Mouse (Mus musculus) neural tube, embryonic 13.5 days (tissue): Measurements from ENCODE around the gene Ssx2ip. TPM values are rescaled to one million over a fixed set of nuclear protein-coding genes. Genes with fewer than 3 reads are reported as not detected.

ENCODE experiments used
- ATAC-seq: fragments of 200-750 bp; cut with Nextera tagmentation; 2 replicates; pipeline ENCODE4 v1.8.0; 2017; ENCODE audit warnings: low read depth, mild to moderate bottlenecking, moderate TSS enrichment, moderate library complexity
- H3K27ac ChIP-seq: fragments of 300-500 bp; sonication (generic); replicated peaks from 2 replicates; pipeline ENCODE4 v1.5.1; 2015; ENCODE audit warnings: moderate library complexity, mild to moderate bottlenecking, inconsistent platforms
- H3K27me3 ChIP-seq: fragments of 300-500 bp; sonication (generic); 2 replicates; pipeline ENCODE4 v1.6.1; 2015; ENCODE audit warnings: mild to moderate bottlenecking, inconsistent platforms
- H3K36me3 ChIP-seq: fragments of 300-500 bp; sonication (generic); 2 replicates; pipeline ENCODE4 v1.6.1; 2015; ENCODE audit warnings: mild to moderate bottlenecking, inconsistent platforms
- H3K4me1 ChIP-seq: fragments of 300-500 bp; sonication (generic); replicated peaks from 2 replicates; pipeline ENCODE4 v1.6.1; 2015; ENCODE audit warnings: inconsistent platforms
- H3K4me2 ChIP-seq: fragments of 300-500 bp; sonication (generic); 2 replicates; pipeline ENCODE4 v1.6.1; 2015; ENCODE audit warnings: inconsistent platforms, mild to moderate bottlenecking, moderate library complexity
- H3K4me3 ChIP-seq: fragments of 300-500 bp; sonication (generic); 2 replicates; pipeline ENCODE4 v1.5.1; 2015; ENCODE audit warnings: mild to moderate bottlenecking, inconsistent platforms
- H3K9ac ChIP-seq: fragments of 300-500 bp; sonication (generic); 2 replicates; pipeline ENCODE4 v1.6.1; 2015; ENCODE audit warnings: moderate library complexity, mild to moderate bottlenecking, inconsistent platforms
- H3K9me3 ChIP-seq: fragments of 300-500 bp; sonication (generic); 2 replicates; pipeline ENCODE4 v1.6.1; 2016; ENCODE audit warnings: inconsistent platforms
- WGBS: fragments of 180-500 bp; shearing (Covaris S2); methylation state at CpG from one replicate; pipeline ENCODE4 v1.1.7; 2015; 5-methylcytosine and 5-hydroxymethylcytosine counted together
- polyA plus RNA-seq: library from polyadenylated mRNA; unstranded; fragments of >200 nt; fragmentation: Nextera tagmentation; extraction: Ambion mirVana; gene quantifications from 2 replicates; pipeline ENCODE4 v1.2.1, GENCODE M21; 2015

The Ssx2ip gene
- polyA plus RNA-seq, 1 experiment from 2014 or later: 13.4 TPM

DNA sequence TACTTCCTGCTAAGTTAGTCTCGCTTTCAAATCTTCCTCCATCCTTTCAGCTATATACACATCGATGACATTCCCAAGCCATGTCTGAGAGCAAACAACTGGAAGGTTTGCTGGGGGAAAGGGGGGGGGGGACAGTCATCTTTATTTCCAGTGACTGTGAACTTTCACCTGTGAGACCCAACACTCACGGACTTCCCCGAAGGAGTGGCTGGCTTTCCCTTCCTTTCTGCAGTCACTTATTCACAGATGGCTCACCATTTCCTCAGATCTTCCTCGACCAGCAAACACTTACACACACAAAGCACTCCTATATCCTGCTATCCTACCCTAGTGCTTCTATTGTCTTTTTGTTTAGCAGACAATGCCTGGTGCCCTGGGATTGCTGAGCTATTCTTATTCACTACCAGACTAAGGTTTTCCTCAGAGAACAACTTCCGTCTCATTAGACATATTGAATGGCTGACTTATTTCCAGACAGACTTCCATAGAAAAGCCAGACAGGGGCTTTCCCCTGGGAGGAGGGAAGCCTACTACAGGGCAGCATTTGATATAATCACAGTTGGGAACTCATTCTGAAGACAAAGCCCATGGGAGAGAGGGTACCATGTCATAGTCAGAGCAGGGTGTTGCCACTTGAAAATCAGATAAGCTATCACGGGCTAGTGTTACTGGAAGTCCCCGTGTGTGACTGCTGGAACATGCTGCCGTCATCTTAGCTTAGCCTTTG lies 24.5 kb upstream of the Ssx2ip start:
- ATAC-seq: peak; percentile 67
- Histone ChIP-seq H3K4me2 (no peak overlapping the region), H3K9ac (no peak overlapping the region), H3K27ac (0 out of 2 replicates have a peak overlapping the region, but pooled peaks have one; percentile 20), H3K4me1 (peaks cover 12% of the 10 kb centered on the region), H3K4me3 (no peak overlapping the region), H3K9me3 (no peaks in the 10 kb centered on the region), H3K27me3 (peaks cover 29% of the 10 kb centered on the region), H3K36me3 (no peaks in the 10 kb centered on the region)
- 11% methylated on average over 9 of the region's 9 CpGs for WGBS

GRCm38 (mm10) chr3:146380874-146381273 lies 23.6 kb upstream of the Ssx2ip start:
- WGBS: 95% methylated on average over 2 of the region's 2 CpGs
- Histone ChIP-seq H3K27me3 (peaks cover 29% of the 10 kb centered on the region), H3K27ac (no peak overlapping the region), H3K4me1 (peaks cover 7% of the 10 kb centered on the region), H3K9me3 (no peaks in the 10 kb centered on the region), H3K9ac (no peak overlapping the region), H3K4me2 (no peak overlapping the region), H3K4me3 (no peak overlapping the region), H3K36me3 (no peaks in the 10 kb centered on the region)
- no peak for ATAC-seq

- no peak overlapping the region for H3K4me2 ChIP-seq
- no peaks in the 10 kb centered on the region for H3K9me3 ChIP-seq
- H3K9ac ChIP-seq: no peak overlapping the region
- H3K27me3 ChIP-seq: peaks cover 23% of the 10 kb centered on the region
- H3K36me3 ChIP-seq: no peaks in the 10 kb centered on the region
- no peak overlapping the region for H3K27ac ChIP-seq
- H3K4me1 ChIP-seq: peaks cover 7% of the 10 kb centered on the region
- WGBS: 93% methylated on average over 9 of the region's 9 CpGs
- no peak for ATAC-seq
- no peak overlapping the region for H3K4me3 ChIP-seq
Measured at GRCm38 (mm10) chr3:146381471-146381870, 23.0 kb upstream of the Ssx2ip start.

DNA sequence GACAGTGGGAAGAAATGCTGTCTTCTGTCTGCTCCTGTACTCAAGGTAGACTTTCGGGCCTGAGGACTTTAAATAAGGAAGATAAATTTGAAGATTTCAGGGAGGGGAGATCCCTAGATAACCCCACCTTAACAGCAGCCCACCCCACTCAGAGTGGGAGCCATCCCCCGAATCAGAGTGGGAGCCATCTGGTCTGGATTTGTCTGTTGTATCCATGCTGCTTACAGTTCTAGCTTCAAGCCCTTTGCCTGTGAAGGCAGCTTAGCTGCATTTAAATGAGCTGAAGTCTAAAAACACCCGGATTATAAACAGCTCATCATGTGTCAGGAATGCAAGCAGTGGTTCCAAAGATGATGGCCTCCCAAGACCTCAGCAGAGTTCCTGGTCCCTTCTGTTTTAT lies 17.6 kb upstream of the Ssx2ip start:
- WGBS: 77% methylated on average over 3 of the region's 3 CpGs
- Histone ChIP-seq H3K36me3 (no peaks in the 10 kb centered on the region), H3K4me1 (no peaks in the 10 kb centered on the region), H3K9ac (no peak overlapping the region), H3K9me3 (no peaks in the 10 kb centered on the region), H3K4me2 (no peak overlapping the region), H3K4me3 (no peak overlapping the region), H3K27ac (no peak overlapping the region), H3K27me3 (no peaks in the 10 kb centered on the region)
- ATAC-seq: no peak

DNA sequence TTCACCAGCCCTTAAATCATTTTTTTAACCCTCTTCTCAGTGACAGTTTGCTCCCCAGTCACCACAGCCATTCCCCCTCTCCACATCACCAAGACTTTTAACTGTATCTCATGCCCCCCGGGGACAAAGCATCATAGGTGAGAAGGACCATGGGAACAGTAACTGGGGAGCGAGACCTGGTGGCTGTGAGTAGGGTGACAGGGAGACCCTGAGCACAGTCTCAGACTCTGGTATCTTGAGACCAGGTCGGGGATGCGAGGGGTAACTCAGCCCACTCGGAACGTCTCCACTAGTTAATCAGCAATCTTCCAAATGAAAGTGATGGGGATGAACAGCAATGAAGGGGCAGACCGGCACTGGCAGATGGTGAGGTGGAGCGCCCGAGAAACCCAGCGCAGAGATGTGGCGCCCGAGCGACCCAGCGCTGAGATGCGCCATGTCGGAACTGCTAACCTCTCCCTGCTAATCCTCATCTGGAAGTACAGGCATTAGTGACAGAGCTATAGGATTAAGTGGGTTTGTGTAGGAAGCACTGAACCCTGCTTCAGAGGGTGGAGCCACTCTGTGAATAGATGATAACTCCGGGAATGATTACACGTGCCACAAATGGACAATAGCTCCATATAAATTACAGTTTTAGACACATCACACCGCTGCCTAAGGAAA lies 11.7 kb upstream of the Ssx2ip start:
- no peak for ATAC-seq
- H3K27ac ChIP-seq: no peak overlapping the region
- peak overlapping the region; percentile 7; the same call in 1 of the 2 replicates for H3K4me2 ChIP-seq
- H3K4me1 ChIP-seq: peaks cover 8% of the 10 kb centered on the region; the same call in 1 of the 2 replicates
- no peaks in the 10 kb centered on the region for H3K36me3 ChIP-seq
- no peaks in the 10 kb centered on the region for H3K27me3 ChIP-seq
- H3K9ac ChIP-seq: no peak overlapping the region
- WGBS: 70% methylated on average over 19 of the region's 19 CpGs
- no peaks in the 10 kb centered on the region for H3K9me3 ChIP-seq
- no peak overlapping the region for H3K4me3 ChIP-seq

GRCm38 (mm10) chr3:146393641-146394100 lies 10.8 kb upstream of the Ssx2ip start:
- H3K4me2 ChIP-seq: no peak overlapping the region
- no peak overlapping the region for H3K4me3 ChIP-seq
- no peaks in the 10 kb centered on the region for H3K27me3 ChIP-seq
- no peak overlapping the region for H3K27ac ChIP-seq
- H3K9ac ChIP-seq: no peak overlapping the region
- no peak for ATAC-seq
- H3K36me3 ChIP-seq: no peaks in the 10 kb centered on the region
- H3K4me1 ChIP-seq: peaks cover 8% of the 10 kb centered on the region; the same call in 1 of the 2 replicates
- WGBS: 38% methylated on average over 7 of the region's 7 CpGs
- no peaks in the 10 kb centered on the region for H3K9me3 ChIP-seq

DNA sequence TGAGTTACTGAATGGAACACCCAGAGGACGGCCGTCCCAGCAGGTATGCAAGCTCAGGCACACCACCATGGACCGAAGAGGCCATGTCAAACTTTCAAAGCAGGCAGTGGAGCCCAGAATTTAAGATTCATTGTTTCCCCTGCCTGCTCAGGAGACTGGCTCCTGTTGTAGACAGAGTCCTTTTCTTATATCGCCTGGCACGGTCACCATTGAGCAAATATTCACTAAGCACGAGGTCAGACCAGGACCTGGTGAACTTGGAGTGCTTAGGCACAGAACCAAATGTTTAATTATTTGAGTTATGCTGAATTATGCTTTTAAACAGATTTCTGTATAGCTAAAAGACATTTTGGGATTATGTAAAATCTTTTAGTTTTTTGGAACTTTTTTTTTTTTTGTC lies 8.2 kb upstream of the Ssx2ip start:
- no peak for ATAC-seq
- Histone ChIP-seq H3K9ac (no peak overlapping the region), H3K4me3 (no peak overlapping the region), H3K27me3 (no peaks in the 10 kb centered on the region), H3K9me3 (no peaks in the 10 kb centered on the region), H3K4me1 (peaks cover 8% of the 10 kb centered on the region; the same call in 1 of the 2 replicates), H3K4me2 (no peak overlapping the region), H3K36me3 (no peaks in the 10 kb centered on the region), H3K27ac (no peak overlapping the region)
- WGBS: 80% methylated on average over 6 of the region's 6 CpGs

- Histone ChIP-seq H3K27ac (no peak overlapping the region), H3K9ac (no peak overlapping the region), H3K27me3 (no peaks in the 10 kb centered on the region), H3K4me3 (no peak overlapping the region), H3K4me1 (peaks cover 8% of the 10 kb centered on the region; the same call in 1 of the 2 replicates), H3K9me3 (no peaks in the 10 kb centered on the region), H3K4me2 (no peak overlapping the region), H3K36me3 (no peaks in the 10 kb centered on the region)
- no peak for ATAC-seq
- WGBS: 93% methylated on average over 1 of the region's 1 CpGs
Measured at GRCm38 (mm10) chr3:146396934-146397333, 7.5 kb upstream of the Ssx2ip start.

- Histone ChIP-seq H3K9ac (no peak overlapping the region), H3K4me2 (no peak overlapping the region), H3K36me3 (no peaks in the 10 kb centered on the region), H3K27me3 (no peaks in the 10 kb centered on the region), H3K27ac (no peak overlapping the region), H3K4me1 (peaks cover 8% of the 10 kb centered on the region; the same call in 1 of the 2 replicates), H3K9me3 (0 out of 2 replicates have a peak, but pooled peaks cover 5% of the 10 kb centered on the region), H3K4me3 (no peak overlapping the region)
- no peak for ATAC-seq
- WGBS: 90% methylated on average over 4 of the region's 4 CpGs
Measured at GRCm38 (mm10) chr3:146397847-146398246, 6.6 kb upstream of the Ssx2ip start.

DNA sequence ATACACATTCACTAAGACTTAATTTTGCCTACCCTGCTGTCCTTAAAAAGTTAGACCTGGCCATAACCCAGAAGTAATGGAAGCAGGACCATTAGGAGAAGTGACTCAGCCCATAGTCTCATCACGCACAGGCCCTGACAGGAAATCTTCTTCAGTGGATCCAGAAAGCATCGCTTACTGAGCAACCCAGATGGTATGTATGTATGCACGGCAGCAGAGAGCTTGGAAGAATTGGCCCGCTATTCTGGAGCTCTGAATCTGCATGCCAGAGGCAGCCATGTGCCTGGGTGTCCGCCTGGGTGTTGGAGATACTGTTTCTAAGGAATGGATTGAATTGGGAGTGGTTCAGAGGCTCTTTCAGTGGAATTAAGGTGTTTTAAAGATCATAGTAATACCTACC lies 5.2 kb upstream of the Ssx2ip start:
- 0 out of 2 replicates have a peak, but pooled peaks cover 6% of the 10 kb centered on the region for H3K9me3 ChIP-seq
- no peak overlapping the region for H3K4me2 ChIP-seq
- WGBS: 84% methylated on average over 5 of the region's 5 CpGs
- ATAC-seq: no peak
- no peak overlapping the region for H3K27ac ChIP-seq
- no peaks in the 10 kb centered on the region for H3K36me3 ChIP-seq
- no peaks in the 10 kb centered on the region for H3K27me3 ChIP-seq
- no peak overlapping the region for H3K9ac ChIP-seq
- no peak overlapping the region for H3K4me3 ChIP-seq
- H3K4me1 ChIP-seq: peaks cover 5% of the 10 kb centered on the region

DNA sequence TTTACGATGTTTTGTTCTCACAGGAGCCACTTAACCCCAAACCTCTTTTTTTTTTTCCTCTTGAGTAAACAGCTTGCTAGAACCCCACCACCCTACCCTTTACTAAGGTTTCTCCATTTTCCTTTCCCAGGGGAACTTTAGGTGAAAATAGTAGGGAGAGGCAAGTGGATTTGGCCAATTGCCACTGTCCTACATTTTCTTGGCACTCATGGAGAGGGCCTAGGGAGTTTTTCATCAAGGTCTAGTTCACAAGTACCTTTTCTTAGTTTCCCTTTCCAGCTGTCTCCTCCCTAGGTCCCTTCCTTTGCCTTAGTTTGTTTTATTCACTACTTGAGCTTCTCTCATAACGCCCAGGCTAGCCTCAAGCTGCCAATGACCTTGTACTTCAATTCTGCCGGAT lies 672 bp upstream of the Ssx2ip start:
- H3K27ac ChIP-seq: no peak overlapping the region
- H3K4me1 ChIP-seq: peaks cover 34% of the 10 kb centered on the region
- no peaks in the 10 kb centered on the region for H3K36me3 ChIP-seq
- H3K27me3 ChIP-seq: no peaks in the 10 kb centered on the region
- H3K4me2 ChIP-seq: peak overlapping the region; percentile 85
- H3K4me3 ChIP-seq: peak overlapping the region; percentile 95
- no peak for ATAC-seq
- H3K9ac ChIP-seq: peak overlapping the region; percentile 92
- 46% methylated on average over 3 of the region's 3 CpGs for WGBS
- H3K9me3 ChIP-seq: 0 out of 2 replicates have a peak, but pooled peaks cover 6% of the 10 kb centered on the region

DNA sequence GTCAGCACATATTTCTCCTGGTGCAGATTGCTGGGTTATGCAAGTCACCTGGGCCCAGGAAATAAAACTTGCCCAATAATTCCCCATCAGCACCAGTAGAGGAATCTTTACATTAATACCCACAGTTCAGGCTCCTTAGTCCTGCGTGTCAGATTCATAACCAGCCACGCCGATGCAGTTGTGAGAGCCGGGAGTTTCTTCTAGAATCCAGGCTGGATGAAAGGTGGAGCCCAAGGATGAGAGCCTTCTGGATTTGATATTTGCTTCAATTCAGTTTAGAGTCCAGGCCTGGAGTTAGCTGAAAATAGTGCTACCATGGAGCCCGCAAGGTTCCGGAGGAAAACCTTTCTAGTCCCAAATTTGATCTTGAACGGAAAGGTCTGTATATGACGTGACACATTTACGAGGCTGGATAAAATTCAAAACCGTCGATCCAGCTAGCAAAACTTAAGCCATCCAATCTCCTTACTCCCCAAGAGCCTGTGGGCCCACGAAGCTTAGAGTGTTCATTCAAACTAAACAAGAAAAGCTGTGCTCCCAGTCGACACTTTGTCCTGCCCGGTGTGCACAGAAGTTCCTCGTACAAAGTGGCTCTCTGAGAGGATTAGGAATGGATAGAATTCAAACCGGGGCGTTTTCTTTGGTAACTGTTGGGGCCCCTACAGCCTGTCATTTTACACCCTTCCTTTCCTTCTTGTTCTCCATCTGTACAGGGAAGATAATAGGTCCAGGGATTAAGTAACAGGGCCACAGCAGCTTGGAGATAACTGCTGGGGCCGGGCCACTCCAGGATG lies 968 bp downstream of the Ssx2ip start:
- Histone ChIP-seq H3K4me3 (peak overlapping the region; percentile 95), H3K27me3 (no peaks in the 10 kb centered on the region), H3K36me3 (no peaks in the 10 kb centered on the region), H3K9ac (peak overlapping the region; percentile 92), H3K9me3 (0 out of 2 replicates have a peak, but pooled peaks cover 6% of the 10 kb centered on the region), H3K4me2 (peak overlapping the region; percentile 85), H3K4me1 (peaks cover 34% of the 10 kb centered on the region), H3K27ac (peak overlapping the region; percentile 86; the same call in 1 of the 2 replicates)
- ATAC-seq: no peak
- WGBS: 39% methylated on average over 18 of the region's 18 CpGs
